Mouse (Mus musculus) retina, adult 2 months (tissue): ENCODE results near the gene Stard3nl.

Experiments
- DNase-seq: peaks from one replicate; pipeline ENCODE4 v3.0.0-alpha.2; 2012; ENCODE audit warnings: low read depth, low spot score

Gene Stard3nl

DNA sequence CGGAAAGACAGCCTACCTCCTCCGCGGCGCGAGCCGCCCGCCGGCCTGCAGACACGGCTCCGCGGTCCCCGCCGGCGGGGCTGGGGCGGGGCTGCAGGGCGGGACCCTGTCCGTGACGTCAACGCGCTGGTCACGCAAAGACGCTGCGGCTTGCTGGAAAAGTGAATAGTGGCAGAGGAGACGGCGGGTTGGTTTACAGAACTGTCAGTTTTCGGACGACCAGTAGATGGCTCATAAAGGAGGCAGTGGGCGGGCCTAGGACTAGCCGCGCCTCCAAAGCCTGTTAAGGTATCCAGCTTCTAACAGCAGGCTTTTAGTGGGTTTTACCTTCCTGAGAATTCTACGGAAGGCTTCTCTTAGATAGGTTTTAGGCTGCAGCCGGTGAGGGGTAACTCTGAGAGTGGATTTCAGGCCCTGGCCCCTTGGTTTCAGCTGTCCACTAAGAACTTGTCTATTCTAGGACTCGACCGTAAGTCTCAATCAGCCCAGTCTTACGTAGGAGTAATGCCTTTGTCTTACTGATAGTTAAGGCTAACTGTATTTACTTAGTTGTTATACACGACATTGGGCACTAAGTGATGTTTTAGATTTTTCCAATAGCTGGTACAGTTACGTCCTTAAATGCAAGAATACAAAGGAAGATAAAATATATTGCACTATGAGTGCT, at the start of gene Stard3nl:
Stard3nl (minus strand) TSS at position 108 of the 667 bp plus-strand sequence.
- DNase-seq = peak; percentile 95

DNA sequence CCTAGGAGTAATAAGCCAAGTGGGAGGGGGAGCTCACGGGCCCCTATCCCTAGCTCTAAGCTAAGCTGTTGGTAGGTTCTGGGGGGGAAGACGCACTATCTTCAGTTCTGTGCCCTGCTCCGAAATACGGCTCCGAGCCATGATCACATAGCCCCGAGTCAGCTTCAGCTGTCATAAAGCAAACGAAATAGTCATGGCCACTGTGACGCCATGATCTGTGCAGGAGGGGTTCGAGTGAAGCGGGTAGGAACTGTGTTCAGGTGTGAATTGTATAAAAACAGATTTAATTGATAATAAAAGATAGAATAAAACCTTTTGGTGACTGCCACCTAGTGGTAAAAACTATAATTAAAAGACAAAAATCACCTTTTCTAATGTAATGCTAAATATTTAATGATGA, 42.4 kb upstream of the Stard3nl start:
- no peak for DNase-seq

DNA sequence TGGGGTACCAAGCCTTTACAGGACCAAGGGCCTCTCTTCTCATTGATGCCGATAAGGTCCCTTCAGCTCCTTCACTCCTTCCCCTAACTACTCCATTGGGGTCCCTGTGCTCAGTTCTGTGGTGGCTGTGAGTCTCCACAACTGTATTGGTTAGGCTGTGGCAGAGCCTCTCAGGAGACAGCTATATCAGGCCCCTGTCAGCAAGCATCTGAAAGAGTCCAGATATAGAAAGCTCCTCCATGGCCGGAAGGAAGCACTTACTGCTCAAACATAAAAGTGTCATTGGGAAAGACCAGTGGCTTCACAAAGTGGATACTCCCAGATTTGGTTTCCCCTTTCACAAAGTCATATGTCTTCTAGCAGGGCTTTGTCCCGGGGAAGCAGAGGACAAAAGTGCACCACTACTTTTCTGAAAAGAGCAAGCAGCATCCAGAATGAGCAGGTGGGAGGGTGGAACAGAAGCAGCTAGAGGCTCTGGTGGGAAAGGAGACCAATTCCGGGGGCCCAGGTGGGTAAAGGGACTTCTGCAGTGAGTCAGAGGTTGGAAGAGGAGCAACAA, 34.3 kb upstream of the Stard3nl start:
- no peak for DNase-seq

DNA sequence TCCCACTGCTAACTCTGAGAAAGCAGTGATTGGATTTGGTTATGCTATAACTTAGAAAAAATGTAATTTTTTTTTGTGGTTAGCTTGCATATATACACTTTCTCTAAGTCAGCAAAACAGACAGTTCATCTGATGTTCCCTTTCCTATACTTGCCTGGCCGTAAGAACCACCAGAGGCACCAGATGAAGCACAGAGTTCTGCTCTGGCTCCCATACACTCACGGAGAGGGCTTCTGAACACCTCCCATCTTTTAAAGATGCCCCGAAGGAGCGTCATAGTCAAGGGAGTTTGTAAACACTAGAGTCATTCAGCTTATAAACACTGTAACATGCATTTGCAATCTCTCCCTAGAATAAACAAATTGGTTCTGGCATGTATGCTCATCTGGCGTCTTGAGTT, 32.5 kb upstream of the Stard3nl start:
- no peak for DNase-seq

DNA sequence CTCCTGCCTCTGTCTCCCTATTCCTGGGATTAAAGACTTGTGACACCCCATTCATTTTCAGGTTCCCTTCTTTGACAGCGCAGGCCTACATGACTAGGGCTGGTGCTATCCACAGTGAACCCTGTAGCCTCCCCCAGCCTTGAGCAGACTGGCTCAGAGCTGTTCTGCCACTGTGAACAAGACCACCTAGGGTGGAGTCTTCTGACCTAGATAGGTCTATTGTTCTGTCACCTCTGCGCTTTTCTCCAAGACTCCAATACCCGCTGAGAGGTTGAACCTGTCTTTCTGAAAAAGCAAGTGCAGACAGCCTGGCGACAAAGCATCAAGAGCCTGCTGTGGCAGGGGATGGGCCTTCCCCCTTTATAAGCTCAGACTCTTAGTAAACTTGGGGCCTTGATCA, 29.0 kb upstream of the Stard3nl start:
- DNase-seq = no peak

DNA sequence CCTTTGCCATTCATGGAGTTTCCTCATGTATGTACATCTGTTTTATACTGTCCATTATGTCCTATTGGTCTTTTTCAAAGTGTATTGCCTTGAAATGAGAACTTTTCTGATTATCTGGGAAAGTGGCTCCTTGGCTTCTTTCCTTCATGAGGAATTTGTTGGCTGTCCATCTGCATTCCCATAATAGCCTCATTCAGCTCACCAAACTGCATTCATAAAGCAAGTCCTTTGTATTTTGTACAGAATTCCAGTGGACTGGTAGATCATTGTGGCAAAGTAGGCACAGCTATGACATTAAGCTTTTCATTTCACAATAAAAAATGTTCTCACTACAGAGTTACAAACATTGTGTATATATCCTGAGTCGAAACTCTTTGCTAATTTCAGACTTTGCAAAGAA, 26.9 kb upstream of the Stard3nl start:
- DNase-seq = no peak

DNA sequence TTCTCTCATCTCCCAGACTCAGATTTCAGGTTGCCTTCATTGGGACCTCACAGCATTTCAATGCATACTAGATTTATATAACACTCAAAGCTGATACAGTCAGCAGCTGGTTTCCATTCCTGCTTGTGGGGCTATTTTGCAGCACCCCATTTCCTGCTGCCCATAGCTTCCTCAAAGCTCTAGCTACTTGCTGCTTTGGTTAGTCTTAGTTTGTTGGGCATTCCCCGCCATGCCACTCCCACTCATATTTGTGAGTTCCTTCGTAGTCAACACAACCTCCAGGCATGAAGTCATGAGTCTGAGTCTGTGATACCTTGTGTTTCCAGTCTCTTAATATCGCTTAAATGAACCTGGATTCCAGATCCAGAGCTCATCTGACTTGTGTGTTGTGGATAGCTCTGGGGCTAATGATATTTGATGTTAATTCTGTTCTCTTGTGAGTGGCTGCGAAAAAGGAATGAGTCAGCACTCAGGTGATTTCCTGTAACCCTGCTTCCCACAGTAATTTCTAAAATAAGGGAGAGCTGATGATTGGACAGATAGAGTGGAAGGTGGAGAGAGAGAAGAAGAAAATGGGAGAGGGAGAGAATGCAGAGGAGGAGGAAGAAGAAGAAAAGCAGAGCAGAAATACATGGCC, 22.4 kb upstream of the Stard3nl start:
- DNase-seq = no peak

DNA sequence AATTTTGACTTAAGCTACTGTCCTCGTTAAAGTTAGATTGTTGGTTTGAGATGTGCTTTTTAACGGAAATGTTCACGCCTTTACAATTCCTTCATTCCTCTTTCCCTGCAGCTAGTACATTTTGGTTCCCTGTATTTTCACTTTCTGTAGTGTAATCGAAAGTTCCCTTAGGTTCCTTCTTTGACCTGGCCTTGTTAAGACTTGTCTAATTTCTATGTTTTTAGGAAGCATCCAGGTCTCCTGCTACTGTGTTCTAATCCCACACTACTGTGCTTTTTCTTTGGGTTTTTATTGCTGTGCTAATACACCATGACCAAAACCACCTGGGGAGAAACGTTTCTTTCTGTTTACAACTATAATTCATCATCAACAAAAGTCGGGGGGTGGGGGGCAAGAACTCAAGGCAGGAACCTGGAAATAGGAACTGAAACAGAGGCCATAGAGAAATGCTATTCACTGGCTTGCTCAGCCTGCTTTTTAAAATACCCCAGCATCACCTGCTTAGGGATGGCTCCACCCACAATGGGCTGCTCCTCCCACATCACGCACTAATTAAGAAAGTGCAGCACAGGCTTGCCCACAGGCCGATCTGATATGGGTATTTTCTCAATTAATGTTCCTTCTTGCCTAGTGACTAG, 20.4 kb upstream of the Stard3nl start:
- DNase-seq = no peak

DNA sequence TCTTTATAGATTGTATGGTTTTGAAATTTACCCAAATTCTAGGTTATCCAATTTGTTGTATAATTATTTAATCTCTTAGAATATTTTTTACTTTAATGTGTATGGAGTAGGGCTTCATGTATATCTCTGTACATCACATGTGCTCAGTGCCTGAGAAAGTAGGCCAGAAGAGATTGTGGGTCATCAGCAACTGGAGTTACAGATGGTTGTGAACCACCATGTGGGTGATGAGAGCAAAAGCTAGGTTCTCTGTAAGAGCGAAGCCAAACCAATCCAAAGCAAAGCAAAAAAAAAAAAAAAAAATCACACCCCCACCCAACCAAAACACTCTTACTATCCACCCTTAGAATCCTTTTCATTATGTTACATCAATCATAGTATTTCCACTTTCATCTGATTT, 19.7 kb upstream of the Stard3nl start:
- no peak for DNase-seq

DNA sequence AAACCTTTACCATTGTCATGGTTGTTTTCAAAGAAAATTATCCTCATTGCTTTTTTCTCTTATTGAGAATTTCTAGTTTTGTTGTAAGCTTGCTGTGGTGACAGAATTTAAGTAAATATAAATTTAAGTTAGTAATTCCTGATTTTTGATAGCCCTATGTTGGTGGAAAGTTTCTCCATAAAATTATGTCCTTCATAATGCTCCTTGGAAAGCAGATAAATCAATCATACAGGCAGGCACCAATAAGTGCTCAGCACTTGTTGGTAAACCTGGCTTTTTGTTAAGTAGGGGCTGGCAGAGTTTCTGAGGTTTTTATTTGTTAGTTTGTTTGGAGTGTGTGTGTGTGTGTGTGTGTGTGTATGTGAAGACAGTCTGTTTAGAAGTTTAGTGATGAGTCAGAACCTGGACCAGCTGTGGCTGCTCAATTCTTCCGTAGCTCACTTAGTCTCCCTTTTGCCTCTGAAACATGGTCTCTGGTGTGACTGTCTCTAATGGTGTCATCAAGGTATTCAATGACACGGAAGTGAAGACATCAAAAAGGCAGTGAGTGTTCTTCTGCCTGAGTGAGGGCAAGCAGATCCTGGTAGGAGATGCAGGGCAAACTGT, 16.8 kb upstream of the Stard3nl start:
- no peak for DNase-seq

DNA sequence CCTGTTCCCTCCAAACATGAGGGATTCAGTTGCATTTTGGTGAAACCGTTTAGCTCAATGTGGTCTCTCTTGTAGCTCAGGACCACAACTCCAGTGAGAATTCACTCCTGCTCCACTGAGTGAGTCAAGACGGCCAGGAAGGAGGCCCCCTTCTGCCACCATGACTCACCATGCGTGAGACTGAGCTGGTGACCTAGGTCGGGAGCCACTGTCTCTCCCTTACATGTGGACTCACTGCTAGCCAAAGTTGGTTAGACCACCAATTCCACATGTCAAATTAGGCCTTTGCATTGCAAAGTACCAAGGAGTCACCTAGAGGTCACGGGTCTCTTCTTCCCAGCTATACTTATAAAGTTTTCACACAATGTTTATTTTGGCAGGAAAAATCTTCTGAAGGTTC, 16.3 kb upstream of the Stard3nl start:
- DNase-seq = no peak

DNA sequence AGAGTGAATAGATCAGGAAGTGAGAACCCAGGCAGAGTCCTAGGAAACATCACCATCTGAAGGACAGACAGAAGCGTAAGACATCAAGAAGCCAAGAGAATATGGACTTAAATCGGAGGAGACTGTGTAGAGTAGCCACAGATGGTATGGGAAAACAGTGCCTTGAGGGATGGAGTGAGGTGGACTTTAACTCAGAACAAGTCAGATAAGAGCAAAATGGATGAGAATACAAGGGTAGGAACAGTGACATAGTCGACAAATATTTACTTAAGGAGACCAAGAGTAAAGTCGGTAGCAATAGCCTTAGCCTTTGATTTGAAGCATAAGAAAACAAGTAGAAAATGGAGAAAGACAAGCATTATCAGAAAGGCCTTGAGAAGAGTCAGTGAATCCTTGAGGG, 15.1 kb upstream of the Stard3nl start:
- DNase-seq = no peak

DNA sequence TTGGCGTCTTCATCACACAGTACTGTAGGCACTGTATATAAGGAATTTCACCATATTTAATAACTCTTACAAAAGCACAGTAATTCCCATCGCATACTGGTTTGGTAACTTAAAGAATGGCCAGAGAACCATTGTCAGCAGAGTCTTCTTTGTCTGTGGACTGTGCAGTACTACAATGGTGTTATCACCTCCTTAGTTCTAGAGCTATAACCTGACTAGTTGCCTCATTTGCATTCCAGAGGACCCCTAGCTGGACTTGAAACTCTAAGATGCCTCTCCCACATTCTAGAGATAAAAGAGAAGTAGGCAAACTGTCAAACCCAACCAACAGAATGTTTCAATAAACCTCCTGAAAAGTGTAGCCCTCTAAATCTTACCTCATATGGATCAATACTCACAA, 12.4 kb upstream of the Stard3nl start:
- DNase-seq = no peak

DNA sequence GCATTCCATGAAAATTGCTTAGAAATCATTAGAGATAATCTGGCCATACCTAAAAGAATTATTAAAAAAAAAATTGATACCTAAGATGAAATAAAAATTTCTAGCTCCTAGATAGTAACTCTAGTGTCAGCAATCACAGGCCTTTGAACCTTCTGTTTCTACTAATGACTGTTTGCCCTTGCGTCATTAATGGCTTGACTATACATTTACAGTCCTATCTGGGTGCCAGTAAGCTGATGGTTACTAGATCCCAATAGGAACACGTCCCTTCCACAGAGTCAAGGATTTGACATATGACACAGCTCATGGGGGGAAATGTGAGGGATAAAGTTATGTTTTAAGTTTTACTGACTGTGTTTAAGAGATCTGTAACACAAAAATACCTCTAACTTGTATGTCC, 9.0 kb upstream of the Stard3nl start:
- DNase-seq = no peak

DNA sequence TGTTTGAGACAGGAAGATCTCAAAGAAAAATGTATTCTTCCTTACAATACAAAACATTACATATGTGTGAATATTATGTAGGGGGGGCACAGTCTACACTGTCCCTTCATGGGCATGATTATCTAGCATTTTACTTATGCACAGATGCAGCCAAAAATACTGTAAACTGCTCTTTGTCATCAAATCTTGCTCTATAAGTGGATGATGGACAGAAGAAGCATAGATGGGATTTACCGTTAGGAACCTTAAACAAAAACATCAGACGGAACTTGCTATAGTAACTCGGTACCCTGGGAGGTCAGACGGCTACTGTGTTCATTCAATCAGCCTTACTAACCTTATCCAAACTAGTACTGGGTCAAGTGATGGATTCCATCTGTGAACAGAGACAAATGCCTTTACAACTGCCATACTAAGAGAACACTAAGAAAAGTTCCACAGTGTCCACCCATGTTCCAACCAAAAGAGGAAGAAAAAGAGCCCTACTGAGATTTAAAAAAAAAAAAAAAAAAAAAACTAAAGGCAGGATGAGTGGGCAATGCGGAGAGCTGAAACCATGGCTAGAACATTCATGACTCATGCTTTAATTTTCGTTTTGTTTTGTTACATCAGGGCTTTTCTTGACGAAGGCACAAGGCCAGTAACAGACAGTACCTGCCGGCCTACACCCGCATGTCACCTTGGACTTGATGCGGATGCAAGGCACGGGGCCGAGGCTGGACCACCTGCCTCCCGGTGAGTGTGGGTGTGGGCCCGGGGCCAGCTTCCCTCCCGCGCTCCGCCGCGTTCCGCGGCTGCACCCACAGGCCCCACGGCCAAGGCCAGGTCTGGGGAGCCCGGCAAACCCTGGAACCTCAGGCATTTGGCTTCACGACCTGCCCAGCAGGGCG, 552 bp downstream of the Stard3nl start:
- DNase-seq = no peak

DNA sequence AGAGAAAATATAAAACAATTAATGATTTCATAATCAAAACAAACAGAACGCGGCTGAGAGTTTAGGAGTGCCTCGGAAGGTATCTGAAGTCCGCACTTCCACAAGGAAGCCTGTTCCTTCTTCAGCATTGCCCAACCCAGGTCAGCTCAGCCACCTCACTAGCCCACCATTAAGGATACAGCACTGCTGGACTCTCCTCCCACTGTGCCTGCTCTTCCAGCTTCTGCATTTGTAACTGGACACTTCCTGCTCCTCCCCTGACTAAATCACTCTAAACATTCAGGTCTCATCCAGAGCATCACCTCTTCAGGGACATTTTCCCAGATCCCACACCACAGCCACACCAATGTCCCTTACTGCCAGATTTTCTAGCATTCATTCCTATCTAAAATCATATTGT, 1.4 kb downstream of the Stard3nl start:
- DNase-seq = no peak

DNA sequence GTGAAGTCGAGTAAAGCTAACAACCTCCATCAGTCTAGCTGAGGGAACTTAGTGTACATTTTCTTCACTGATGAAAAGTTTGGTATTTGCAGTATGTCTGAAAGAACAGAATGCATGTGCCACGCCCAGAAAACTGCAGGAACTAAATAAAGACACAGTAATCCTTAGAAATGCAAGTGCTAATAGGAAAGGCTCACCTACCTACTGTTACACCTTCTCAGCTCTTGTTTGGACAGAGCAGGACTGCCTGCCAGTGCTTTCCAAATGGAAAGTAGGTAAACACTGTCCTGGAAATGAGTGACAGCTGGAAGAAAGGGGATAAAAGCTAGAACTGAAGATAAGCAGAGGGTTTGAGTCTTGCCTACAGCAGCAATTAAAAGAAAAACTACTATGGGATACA, 1.9 kb downstream of the Stard3nl start:
- no peak for DNase-seq

DNA sequence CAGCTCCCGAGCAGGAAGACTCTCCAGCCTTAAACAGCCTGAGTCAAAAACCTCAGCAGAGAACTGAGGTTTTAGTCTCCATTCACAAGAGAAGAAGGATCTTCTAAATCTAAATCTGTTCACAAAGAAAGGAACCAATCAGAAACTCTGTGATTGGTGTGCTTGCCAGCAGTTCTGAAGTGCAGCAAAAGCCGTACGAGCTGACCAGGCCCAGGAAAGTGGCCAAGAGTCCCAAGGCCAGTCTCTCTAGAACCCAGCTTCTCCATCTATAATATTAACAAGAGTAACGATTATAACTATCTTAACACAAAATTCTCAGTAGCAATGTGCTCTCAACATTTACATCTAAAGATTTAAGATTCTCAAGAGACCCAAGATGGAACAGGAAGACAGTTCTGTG, 4.0 kb downstream of the Stard3nl start:
- no peak for DNase-seq

DNA sequence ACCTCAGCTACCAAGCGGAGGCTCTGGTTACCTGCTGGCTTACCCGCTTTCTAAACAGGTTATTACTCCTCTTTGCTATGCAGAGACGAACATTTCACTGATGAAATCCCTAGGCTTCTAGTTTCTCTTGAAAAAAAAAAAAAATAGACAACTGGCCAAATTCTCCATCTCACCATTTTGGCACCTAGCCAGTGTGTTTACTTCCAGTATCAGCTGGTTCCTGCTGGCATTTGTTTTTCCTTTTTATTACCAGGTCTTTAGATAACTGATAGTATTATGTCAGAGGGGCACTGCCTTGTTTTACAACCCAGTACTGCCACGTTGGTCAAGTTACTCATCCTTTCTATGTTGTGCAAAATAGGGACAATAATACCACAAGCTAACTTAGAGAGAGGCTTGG, 5.3 kb downstream of the Stard3nl start:
- no peak for DNase-seq

DNA sequence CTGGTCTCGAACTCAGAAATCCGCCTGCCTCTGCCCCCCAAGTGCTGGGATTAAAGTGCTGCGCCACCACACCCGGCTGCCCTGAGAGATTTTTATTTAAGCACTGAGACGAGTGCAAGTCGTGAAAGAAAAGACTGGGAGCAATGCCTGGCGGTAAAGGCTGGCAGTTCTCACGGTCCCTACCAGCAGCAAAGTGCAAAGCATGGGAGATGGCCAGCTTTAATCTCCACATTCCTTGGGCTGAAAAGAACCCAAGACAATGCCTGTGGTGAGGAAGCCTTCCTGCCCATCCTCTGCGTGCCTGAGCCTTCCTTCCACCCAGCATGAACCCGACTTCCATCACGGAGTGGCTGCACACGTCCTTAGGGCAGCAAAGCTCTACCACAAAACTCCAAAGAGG, 5.7 kb downstream of the Stard3nl start:
- DNase-seq = no peak

DNA sequence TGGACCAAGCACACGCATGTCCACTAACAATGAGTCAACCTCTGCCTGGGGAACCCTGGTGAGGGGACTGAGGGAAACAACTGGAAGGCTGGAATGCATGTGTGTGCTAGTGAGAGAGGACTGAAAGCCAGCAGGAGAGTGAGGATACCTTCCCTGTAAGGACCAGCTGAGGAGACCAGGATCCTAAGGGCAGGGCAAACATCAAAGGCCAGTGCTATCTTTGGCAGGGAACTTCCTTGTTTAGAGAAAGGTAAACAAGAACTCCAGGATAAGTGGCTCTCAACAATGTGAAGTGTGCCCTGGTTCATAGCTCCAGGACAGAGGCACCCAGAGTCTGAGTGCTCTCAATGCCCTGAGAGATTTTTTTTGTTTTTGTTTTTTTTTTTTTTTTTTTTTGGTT, 6.2 kb downstream of the Stard3nl start:
- DNase-seq = no peak

DNA sequence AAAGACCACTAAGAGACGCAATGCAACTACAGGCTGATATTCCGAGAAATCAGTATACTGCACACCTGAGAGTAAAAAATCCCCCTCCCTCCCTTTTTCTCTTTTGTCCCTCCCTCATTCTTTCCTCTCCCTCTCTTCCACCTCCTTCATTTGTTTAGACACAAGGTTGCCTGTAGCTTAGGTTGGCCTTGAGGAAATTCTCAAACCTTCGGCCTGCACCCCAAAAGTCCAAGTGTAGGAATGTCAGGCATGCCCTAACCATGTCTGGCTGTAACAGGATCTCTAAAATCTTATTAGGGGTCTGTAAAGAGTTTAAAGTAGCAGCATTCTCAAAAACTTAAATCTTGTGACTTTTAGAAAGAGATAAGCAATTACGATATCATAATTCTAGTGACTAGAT, 10.4 kb downstream of the Stard3nl start:
- no peak for DNase-seq
